Mouse (Mus musculus) bone marrow, adult 2 months (tissue): ENCODE measurements around the gene Tfr2.

Experiments used
- CTCF ChIP-seq: fragments of 200-500 bp; IDR thresholded peaks from 2 replicates; pipeline ENCODE4 v1.5.1; 2011; ENCODE audit warnings: low read length, control low read depth; ENCODE audit not compliant: control insufficient read depth, insufficient read depth
- POLR2A ChIP-seq: fragments of 200-500 bp; IDR thresholded peaks from 2 replicates; pipeline ENCODE4 v1.6.1; 2011; ENCODE audit warnings: low read depth, mild to moderate bottlenecking, control low read depth, low read length, borderline replicate concordance; ENCODE audit not compliant: control insufficient read depth

- TF ChIP-seq CTCF (no peak), POLR2A (no peak)
Measured at GRCm38 (mm10) chr5:137553898-137554297, 15.7 kb upstream of the Tfr2 start.
